Mouse (Mus musculus): ENCODE measurements at regions not wholly inside any gene's neighbourhood (a gene's known extent, or its start where the extent isn't known, plus 50 kb on each side); places are given as distances from the start of the nearest gene placed in this dataset.
A peak's percentile ranks its signal among the peaks of the same experiment; 100 is the strongest.
"Not testable (repeated sequence)": the region's sequence is repeated elsewhere in the genome, so short reads cannot be mapped to it uniquely, and the experiment has no call there.

GRCm38 (mm10) chr11:41090391-41090900, 335.3 kb upstream of the Ccng1 start:
- not testable (repeated sequence) for ATAC-seq (replicated peaks in 1 of 2; ENCODE audit: insufficient read depth in 1 of 2, low FRiP score in 2 of 2, low TSS enrichment in 1 of 2, low read depth in 1 of 2, poor library complexity in 2 of 2, severe bottlenecking in 2 of 2)

GRCm38 (mm10) chr11:41063570-41063969, 308.5 kb upstream of the Ccng1 start:
- ATAC-seq (replicated peaks in 1 of 2; ENCODE audit: insufficient read depth in 1 of 2, low FRiP score in 2 of 2, low TSS enrichment in 1 of 2, low read depth in 1 of 2, poor library complexity in 2 of 2, severe bottlenecking in 2 of 2): no peak

GRCm38 (mm10) chr11:41057796-41058195, 302.7 kb upstream of the Ccng1 start:
- no peak for ATAC-seq (replicated peaks in 1 of 2; ENCODE audit: insufficient read depth in 1 of 2, low FRiP score in 2 of 2, low TSS enrichment in 1 of 2, low read depth in 1 of 2, poor library complexity in 2 of 2, severe bottlenecking in 2 of 2)

GRCm38 (mm10) chr11:41030018-41030417, 274.9 kb upstream of the Ccng1 start:
- no peak for ATAC-seq (replicated peaks in 1 of 2; ENCODE audit: insufficient read depth in 1 of 2, low FRiP score in 2 of 2, low TSS enrichment in 1 of 2, low read depth in 1 of 2, poor library complexity in 2 of 2, severe bottlenecking in 2 of 2)

- ATAC-seq (replicated peaks in 1 of 2; ENCODE audit: insufficient read depth in 1 of 2, low FRiP score in 2 of 2, low TSS enrichment in 1 of 2, low read depth in 1 of 2, poor library complexity in 2 of 2, severe bottlenecking in 2 of 2): no peak
Measured at GRCm38 (mm10) chr11:41010096-41010495, 255.0 kb upstream of the Ccng1 start.

GRCm38 (mm10) chr11:40972806-40973205, 217.7 kb upstream of the Ccng1 start:
- ATAC-seq (replicated peaks in 1 of 2; ENCODE audit: insufficient read depth in 1 of 2, low FRiP score in 2 of 2, low TSS enrichment in 1 of 2, low read depth in 1 of 2, poor library complexity in 2 of 2, severe bottlenecking in 2 of 2): no peak

- ATAC-seq (replicated peaks in 1 of 2; ENCODE audit: insufficient read depth in 1 of 2, low FRiP score in 2 of 2, low TSS enrichment in 1 of 2, low read depth in 1 of 2, poor library complexity in 2 of 2, severe bottlenecking in 2 of 2): peak in 1 of 2 experiments; percentile 56; a peak in 1 of 4 replicates
Measured at GRCm38 (mm10) chr11:40927168-40927567, 172.1 kb upstream of the Ccng1 start.

- ATAC-seq (replicated peaks in 1 of 2; ENCODE audit: insufficient read depth in 1 of 2, low FRiP score in 2 of 2, low TSS enrichment in 1 of 2, low read depth in 1 of 2, poor library complexity in 2 of 2, severe bottlenecking in 2 of 2): no peak
Measured at GRCm38 (mm10) chr11:40891485-40891884, 136.4 kb upstream of the Ccng1 start.

GRCm38 (mm10) chr11:40884509-40884908, 129.4 kb upstream of the Ccng1 start:
- ATAC-seq (replicated peaks in 1 of 2; ENCODE audit: insufficient read depth in 1 of 2, low FRiP score in 2 of 2, low TSS enrichment in 1 of 2, low read depth in 1 of 2, poor library complexity in 2 of 2, severe bottlenecking in 2 of 2): no peak

GRCm38 (mm10) chr11:40879589-40879988, 124.5 kb upstream of the Ccng1 start:
- no peak for ATAC-seq (replicated peaks in 1 of 2; ENCODE audit: insufficient read depth in 1 of 2, low FRiP score in 2 of 2, low TSS enrichment in 1 of 2, low read depth in 1 of 2, poor library complexity in 2 of 2, severe bottlenecking in 2 of 2)

- no peak for ATAC-seq (replicated peaks in 1 of 2; ENCODE audit: insufficient read depth in 1 of 2, low FRiP score in 2 of 2, low TSS enrichment in 1 of 2, low read depth in 1 of 2, poor library complexity in 2 of 2, severe bottlenecking in 2 of 2)
Measured at GRCm38 (mm10) chr11:40873002-40873401, 117.9 kb upstream of the Ccng1 start.

GRCm38 (mm10) chr11:40865694-40866093, 110.6 kb upstream of the Ccng1 start:
- no peak for ATAC-seq (replicated peaks in 1 of 2; ENCODE audit: insufficient read depth in 1 of 2, low FRiP score in 2 of 2, low TSS enrichment in 1 of 2, low read depth in 1 of 2, poor library complexity in 2 of 2, severe bottlenecking in 2 of 2)

GRCm38 (mm10) chr11:40851361-40851760, 96.2 kb upstream of the Ccng1 start:
- ATAC-seq (replicated peaks in 1 of 2; ENCODE audit: insufficient read depth in 1 of 2, low FRiP score in 2 of 2, low TSS enrichment in 1 of 2, low read depth in 1 of 2, poor library complexity in 2 of 2, severe bottlenecking in 2 of 2): no peak

- no peak for ATAC-seq (replicated peaks in 1 of 2; ENCODE audit: insufficient read depth in 1 of 2, low FRiP score in 2 of 2, low TSS enrichment in 1 of 2, low read depth in 1 of 2, poor library complexity in 2 of 2, severe bottlenecking in 2 of 2)
Measured at GRCm38 (mm10) chr11:40850652-40851092, 95.6 kb upstream of the Ccng1 start.

- no peak for ATAC-seq (replicated peaks in 1 of 2; ENCODE audit: insufficient read depth in 1 of 2, low FRiP score in 2 of 2, low TSS enrichment in 1 of 2, low read depth in 1 of 2, poor library complexity in 2 of 2, severe bottlenecking in 2 of 2)
Measured at GRCm38 (mm10) chr11:40846586-40846985, 91.5 kb upstream of the Ccng1 start.

- ATAC-seq (replicated peaks in 1 of 2; ENCODE audit: insufficient read depth in 1 of 2, low FRiP score in 2 of 2, low TSS enrichment in 1 of 2, low read depth in 1 of 2, poor library complexity in 2 of 2, severe bottlenecking in 2 of 2): no peak
Measured at GRCm38 (mm10) chr11:40835393-40835792, 80.3 kb upstream of the Ccng1 start.
